Mouse (Mus musculus) gastrocnemius, postnatal 36 days (tissue): ENCODE results near the gene Nacc2. TPM values are rescaled to one million over a fixed set of nuclear protein-coding genes. Genes with fewer than 3 reads are reported as not detected.
A peak's percentile ranks its signal among the peaks of the same experiment; 100 is the strongest.

Experiments used
- DNase-seq, 2 experiments: peaks; one replicate each; pipeline ENCODE4 v3.0.0; 2022
- intact Hi-C: fragments of 180-260 bp; cut with DNase I; formaldehyde crosslinking; loops from one replicate; pipeline ENCODE4 v1.15.1; 2025
- total RNA-seq, 2 experiments: library from RNA; stranded (reverse); gene quantifications; 2 replicates each; pipeline ENCODE4 v1.2.3; 2021

The Nacc2 gene
- total RNA-seq, 2 experiments from 2014 or later: 16.3 to 27.7 TPM

GRCm38 (mm10) chr2:26021561-26022257 is 101.3 kb downstream of the Nacc2 start, which contains the start of gene Ubac1:
Ubac1 (minus strand) TSS chr2:26021747.
- peak; percentile 82 to 85 for DNase-seq
- intact Hi-C loops: loop anchor here (2.0 to 10.0 kb wide), 3 partner anchors 43 to 216 kb away; partner anchors contain the start of genes Qsox2 and Sohlh1

- intact Hi-C loops: loop anchor here (2.0 to 10.0 kb wide), 3 partner anchors 42 to 216 kb away; partner anchors contain the start of genes Qsox2 and Sohlh1
- DNase-seq: peak in 1 of 2 experiments; percentile 38
Measured at GRCm38 (mm10) chr2:26020714-26021560, 102.1 kb downstream of the Nacc2 start.

GRCm38 (mm10) chr2:26019923-26020322 is 103.1 kb downstream of the Nacc2 start:
- intact Hi-C loops: loop anchor here (2.0 to 10.0 kb wide), 3 partner anchors 41 to 217 kb away; partner anchors contain the start of genes Qsox2 and Sohlh1
- DNase-seq: no peak

DNA sequence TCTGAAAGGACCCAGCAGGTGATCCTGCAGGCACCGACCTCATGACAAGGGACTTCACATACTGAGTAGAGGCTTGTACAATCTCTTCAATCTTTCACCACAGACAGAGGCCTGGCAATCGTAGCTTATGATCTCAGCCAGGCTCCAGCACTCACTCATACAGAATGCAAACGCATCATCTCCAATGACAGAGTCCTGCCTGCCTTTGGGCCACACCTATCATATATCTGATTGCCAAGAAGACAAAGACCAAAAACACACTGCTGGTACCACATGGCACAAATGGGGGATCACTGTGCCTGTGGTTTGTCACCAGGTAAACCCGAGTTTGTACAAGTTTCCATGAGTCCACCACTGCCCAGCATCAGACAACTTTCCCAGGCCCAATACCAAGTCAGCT is 105.7 kb downstream of the Nacc2 start:
- intact Hi-C loops: no loop called here
- DNase-seq: no peak

- intact Hi-C loops: loop anchor here (5.0 kb wide), 1 partner anchor 71 kb away; no protein-coding TSS in a partner anchor
Measured at GRCm38 (mm10) chr2:26013674-26014073, 109.3 kb downstream of the Nacc2 start.

GRCm38 (mm10) chr2:26011420-26011819 is 111.6 kb downstream of the Nacc2 start:
- DNase-seq: no peak
- intact Hi-C loops: loop anchor here (5.0 kb wide), 1 partner anchor 69 kb away; no protein-coding TSS in a partner anchor

More at GRCm38 (mm10) chr2:26013674-26014073, 109.3 kb downstream of the Nacc2 start:
- DNase-seq: no peak

Other genes with a start within 250 kb of the Nacc2 start
- 10 to 100 TPM; 34.3 to 34.9 TPM for gene Camsap1, start 139.9 kb downstream of the Nacc2 start, total RNA-seq
- 100 to 1,000 TPM; 197 to 239 TPM for gene Ubac1, start 101.5 kb downstream of the Nacc2 start, total RNA-seq
- gene Lhx3, start 85.1 kb upstream of the Nacc2 start, total RNA-seq: not detected
- 1 to 10 TPM; 3.0 to 3.9 TPM for gene Qsox2, start 114.3 kb upstream of the Nacc2 start, total RNA-seq
- under 1 TPM in 1 of 2 experiments, not detected in 1; 0.03 TPM for gene Ccdc187, start 171.3 kb upstream of the Nacc2 start, total RNA-seq
- 1 to 10 TPM; 2.1 to 2.9 TPM for gene Gpsm1, start 192.3 kb upstream of the Nacc2 start, total RNA-seq
- 10 to 100 TPM; 18.2 to 19.5 TPM for gene Dnlz, start 228.9 kb upstream of the Nacc2 start, total RNA-seq
- gene Card9, start 237.7 kb upstream of the Nacc2 start, total RNA-seq: under 1 TPM; 0.44 to 0.82 TPM